Mouse (Mus musculus) intestine, embryonic 16.5 days (tissue): Measurements from ENCODE around the gene Sipa1l1. TPM values are rescaled to one million over a fixed set of nuclear protein-coding genes. Genes with fewer than 3 reads are reported as not detected.

Experiments
- ATAC-seq: fragments of 200-750 bp; cut with Nextera tagmentation; 2 replicates; pipeline ENCODE4 v1.8.0; 2017; ENCODE audit warnings: moderate TSS enrichment, moderate library complexity
- H3K27ac ChIP-seq: fragments of 300-500 bp; sonication (generic); 2 replicates; pipeline ENCODE4 v1.5.1; 2014; ENCODE audit warnings: mild to moderate bottlenecking, low read length
- H3K27me3 ChIP-seq: fragments of 300-500 bp; sonication (generic); replicated peaks from 2 replicates; pipeline ENCODE4 v1.6.1; 2014; ENCODE audit warnings: low read length, control low read depth, mixed read lengths; ENCODE audit not compliant: control insufficient read depth, insufficient read depth
- H3K36me3 ChIP-seq: fragments of 300-500 bp; sonication (generic); 2 replicates; pipeline ENCODE4 v1.6.1; 2014; ENCODE audit warnings: low read length, control low read depth; ENCODE audit not compliant: control insufficient read depth, insufficient read depth
- H3K4me1 ChIP-seq: fragments of 300-500 bp; sonication (generic); 2 replicates; pipeline ENCODE4 v1.6.1; 2014; ENCODE audit warnings: low read length, control low read depth, mixed read lengths; ENCODE audit not compliant: control insufficient read depth, insufficient read depth
- H3K4me2 ChIP-seq: fragments of 300-500 bp; sonication (generic); 2 replicates; pipeline ENCODE4 v1.6.1; 2014; ENCODE audit warnings: low read depth, low read length, control low read depth
- H3K4me3 ChIP-seq: fragments of 300-500 bp; sonication (generic); 2 replicates; pipeline ENCODE4 v1.5.1; 2014; ENCODE audit warnings: mild to moderate bottlenecking, low read length
- H3K9ac ChIP-seq: fragments of 300-500 bp; sonication (generic); 2 replicates; pipeline ENCODE4 v1.6.1; 2014; ENCODE audit warnings: low read depth, low read length
- H3K9me3 ChIP-seq: fragments of 300-500 bp; sonication (generic); 2 replicates; pipeline ENCODE4 v1.6.1; 2016; ENCODE audit warnings: low read length, control low read depth; ENCODE audit not compliant: control insufficient read depth
- WGBS: fragments of 180-500 bp; shearing (Covaris S2); extraction: QIAGEN DNeasy Blood & Tissue Kit; methylation state at CpG from one replicate; pipeline ENCODE4 v1.1.7; 2014; 5-methylcytosine and 5-hydroxymethylcytosine counted together
- polyA plus RNA-seq: library from polyadenylated mRNA; unstranded; fragments of >200 nt; fragmentation: Nextera tagmentation; extraction: Ambion mirVana; gene quantifications from 2 replicates; pipeline ENCODE4 v1.2.1, GENCODE M21; 2015

Gene Sipa1l1
- polyA plus RNA-seq, 1 experiment from 2014 or later: 21.2 TPM

- Histone ChIP-seq H3K27ac (no peak overlapping the region), H3K4me1 (no peaks in the 10 kb centered on the region), H3K9me3 (no peaks in the 10 kb centered on the region), H3K36me3 (no peaks in the 10 kb centered on the region), H3K4me3 (no peak overlapping the region), H3K27me3 (no peaks in the 10 kb centered on the region), H3K9ac (no peak overlapping the region), H3K4me2 (no peak overlapping the region)
- 75% methylated on average over 8 of the region's 8 CpGs for WGBS
- ATAC-seq: no peak
Measured at GRCm38 (mm10) chr12:82148328-82148930, 20.7 kb upstream of the Sipa1l1 start.

- no peaks in the 10 kb centered on the region for H3K9me3 ChIP-seq
- 84% methylated on average over 2 of the region's 2 CpGs for WGBS
- no peaks in the 10 kb centered on the region for H3K36me3 ChIP-seq
- H3K27me3 ChIP-seq: no peaks in the 10 kb centered on the region
- ATAC-seq: no peak
- H3K9ac ChIP-seq: no peak overlapping the region
- no peak overlapping the region for H3K4me2 ChIP-seq
- H3K4me1 ChIP-seq: no peaks in the 10 kb centered on the region
- H3K27ac ChIP-seq: no peak overlapping the region
- H3K4me3 ChIP-seq: no peak overlapping the region
Measured at GRCm38 (mm10) chr12:82151019-82151418, 18.1 kb upstream of the Sipa1l1 start.

- no peak for ATAC-seq
- Histone ChIP-seq H3K4me1 (no peaks in the 10 kb centered on the region), H3K9ac (no peak overlapping the region), H3K36me3 (no peaks in the 10 kb centered on the region), H3K9me3 (no peaks in the 10 kb centered on the region), H3K4me3 (no peak overlapping the region), H3K27me3 (no peaks in the 10 kb centered on the region), H3K4me2 (no peak overlapping the region), H3K27ac (no peak overlapping the region)
- WGBS: 88% methylated on average over 4 of the region's 4 CpGs
Measured at GRCm38 (mm10) chr12:82154527-82154926, 14.6 kb upstream of the Sipa1l1 start.

DNA sequence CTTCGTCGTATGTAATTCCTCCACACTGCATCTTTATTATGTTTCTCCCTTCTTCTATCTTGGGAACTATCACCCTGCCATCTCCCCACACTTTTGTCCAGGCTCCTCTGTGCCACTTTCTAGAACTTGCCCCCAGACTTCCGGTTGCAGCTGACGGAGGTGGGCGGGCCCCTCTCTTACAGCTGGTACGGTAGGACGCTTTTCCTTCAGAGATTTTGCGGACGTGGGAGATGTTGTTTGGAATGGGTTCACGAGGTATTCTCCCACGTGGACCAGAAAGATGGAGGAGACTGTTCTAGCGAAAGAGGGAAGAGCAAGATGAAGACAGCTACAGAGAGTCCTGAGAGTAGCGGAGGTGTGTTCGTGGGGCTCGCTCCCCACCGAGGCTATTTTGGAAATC, 10.6 kb upstream of the Sipa1l1 start:
- no peaks in the 10 kb centered on the region for H3K27me3 ChIP-seq
- no peak overlapping the region for H3K4me2 ChIP-seq
- no peaks in the 10 kb centered on the region for H3K4me1 ChIP-seq
- H3K4me3 ChIP-seq: no peak overlapping the region
- H3K36me3 ChIP-seq: no peaks in the 10 kb centered on the region
- H3K27ac ChIP-seq: no peak overlapping the region
- H3K9ac ChIP-seq: no peak overlapping the region
- ATAC-seq: no peak
- H3K9me3 ChIP-seq: no peaks in the 10 kb centered on the region
- 95% methylated on average over 16 of the region's 16 CpGs for WGBS

DNA sequence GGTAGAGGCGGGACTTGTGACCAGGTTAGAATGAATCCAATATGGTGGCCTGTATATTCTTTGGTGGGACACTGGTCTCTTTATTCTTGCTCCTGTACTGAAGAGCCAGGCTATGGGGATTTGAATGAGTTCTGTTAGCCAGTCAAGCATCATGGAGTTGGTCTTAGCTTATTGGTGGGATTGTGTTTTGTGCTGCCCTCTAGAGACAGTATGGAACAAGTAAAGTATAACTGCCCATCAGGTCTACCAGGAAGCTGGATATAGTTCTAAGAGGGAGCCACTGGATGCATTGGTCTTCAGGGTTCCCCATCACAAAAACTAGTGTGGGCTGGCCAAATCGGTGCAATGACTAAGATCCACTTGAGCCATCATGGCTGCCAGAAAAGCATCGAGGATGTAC, 9.7 kb upstream of the Sipa1l1 start:
- Histone ChIP-seq H3K36me3 (no peaks in the 10 kb centered on the region), H3K4me3 (no peak overlapping the region), H3K4me1 (no peaks in the 10 kb centered on the region), H3K9ac (no peak overlapping the region), H3K9me3 (no peaks in the 10 kb centered on the region), H3K27me3 (no peaks in the 10 kb centered on the region), H3K4me2 (no peak overlapping the region), H3K27ac (no peak overlapping the region)
- no peak for ATAC-seq
- WGBS: 98% methylated on average over 3 of the region's 3 CpGs

DNA sequence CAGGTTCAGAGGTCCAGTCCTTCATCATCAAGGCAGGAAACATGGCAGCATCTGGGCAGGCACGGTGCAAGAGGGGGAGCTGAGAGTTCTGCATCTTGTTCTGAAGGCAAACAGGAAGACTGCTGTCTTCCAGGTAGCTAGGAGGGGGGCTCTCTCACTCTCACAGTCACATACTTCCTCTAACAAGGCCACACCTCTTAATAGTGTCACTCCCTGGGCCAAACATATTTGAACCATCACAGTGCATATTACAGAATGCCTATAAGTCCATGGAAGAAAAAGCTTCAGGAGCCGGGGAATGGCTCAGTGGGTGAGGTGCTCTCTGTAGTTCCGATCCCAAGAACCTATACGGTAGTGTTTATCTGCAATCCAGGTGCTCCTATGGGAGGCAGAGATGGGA, 3.5 kb upstream of the Sipa1l1 start:
- peaks cover 4% of the 10 kb centered on the region; the same call in 1 of the 2 replicates for H3K4me1 ChIP-seq
- H3K27ac ChIP-seq: no peak overlapping the region
- H3K4me2 ChIP-seq: no peak overlapping the region
- H3K27me3 ChIP-seq: no peaks in the 10 kb centered on the region
- no peak overlapping the region for H3K4me3 ChIP-seq
- no peaks in the 10 kb centered on the region for H3K9me3 ChIP-seq
- H3K36me3 ChIP-seq: no peaks in the 10 kb centered on the region
- no peak overlapping the region for H3K9ac ChIP-seq
- ATAC-seq: no peak
- 61% methylated on average over 4 of the region's 4 CpGs for WGBS

DNA sequence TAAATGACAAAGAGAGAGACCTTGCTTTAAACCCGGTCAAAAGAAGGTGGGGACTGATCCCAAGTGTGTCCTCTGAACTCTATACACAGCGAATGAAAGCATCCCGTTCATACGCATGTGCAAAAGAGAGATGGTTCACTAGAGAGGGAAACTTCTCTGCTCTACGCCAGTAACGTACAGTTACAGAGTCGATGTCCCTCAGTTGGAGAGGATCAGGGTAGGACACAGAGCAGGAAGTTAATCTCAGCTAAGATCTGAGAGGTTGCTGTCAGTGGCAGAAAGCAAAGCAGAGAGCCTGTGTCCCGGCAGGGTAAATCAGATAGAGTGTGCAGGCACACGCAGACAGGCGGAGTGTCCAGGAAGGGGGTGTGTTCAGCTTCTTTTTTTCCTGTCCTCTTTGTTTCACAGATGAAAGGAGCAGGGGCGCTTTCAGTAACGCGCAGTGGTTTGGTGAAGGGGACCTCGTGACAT, 3.0 kb upstream of the Sipa1l1 start:
- no peak overlapping the region for H3K27ac ChIP-seq
- no peaks in the 10 kb centered on the region for H3K36me3 ChIP-seq
- peak; percentile 23; the same call in 1 of the 2 replicates for ATAC-seq
- H3K27me3 ChIP-seq: no peaks in the 10 kb centered on the region
- WGBS: 32% methylated on average over 14 of the region's 14 CpGs
- H3K9me3 ChIP-seq: no peaks in the 10 kb centered on the region
- H3K4me1 ChIP-seq: peaks cover 6% of the 10 kb centered on the region; the same call in 1 of the 2 replicates
- H3K9ac ChIP-seq: no peak overlapping the region
- H3K4me2 ChIP-seq: peak overlapping the region; percentile 29
- no peak overlapping the region; the same call in 1 of the 2 replicates for H3K4me3 ChIP-seq

GRCm38 (mm10) chr12:82169571-82170431, 681 bp downstream of the Sipa1l1 start:
- peak overlapping the region; percentile 82 for H3K4me3 ChIP-seq
- under 1% methylated on average over 91 of the region's 109 CpGs for WGBS
- peak overlapping the region; percentile 94 for H3K27ac ChIP-seq
- peak overlapping the region; percentile 91 for H3K9ac ChIP-seq
- ATAC-seq: peak; percentile 73
- H3K4me2 ChIP-seq: peak overlapping the region; percentile 71
- no peaks in the 10 kb centered on the region for H3K27me3 ChIP-seq
- H3K9me3 ChIP-seq: no peaks in the 10 kb centered on the region
- H3K4me1 ChIP-seq: peaks cover 14% of the 10 kb centered on the region
- H3K36me3 ChIP-seq: no peaks in the 10 kb centered on the region

DNA sequence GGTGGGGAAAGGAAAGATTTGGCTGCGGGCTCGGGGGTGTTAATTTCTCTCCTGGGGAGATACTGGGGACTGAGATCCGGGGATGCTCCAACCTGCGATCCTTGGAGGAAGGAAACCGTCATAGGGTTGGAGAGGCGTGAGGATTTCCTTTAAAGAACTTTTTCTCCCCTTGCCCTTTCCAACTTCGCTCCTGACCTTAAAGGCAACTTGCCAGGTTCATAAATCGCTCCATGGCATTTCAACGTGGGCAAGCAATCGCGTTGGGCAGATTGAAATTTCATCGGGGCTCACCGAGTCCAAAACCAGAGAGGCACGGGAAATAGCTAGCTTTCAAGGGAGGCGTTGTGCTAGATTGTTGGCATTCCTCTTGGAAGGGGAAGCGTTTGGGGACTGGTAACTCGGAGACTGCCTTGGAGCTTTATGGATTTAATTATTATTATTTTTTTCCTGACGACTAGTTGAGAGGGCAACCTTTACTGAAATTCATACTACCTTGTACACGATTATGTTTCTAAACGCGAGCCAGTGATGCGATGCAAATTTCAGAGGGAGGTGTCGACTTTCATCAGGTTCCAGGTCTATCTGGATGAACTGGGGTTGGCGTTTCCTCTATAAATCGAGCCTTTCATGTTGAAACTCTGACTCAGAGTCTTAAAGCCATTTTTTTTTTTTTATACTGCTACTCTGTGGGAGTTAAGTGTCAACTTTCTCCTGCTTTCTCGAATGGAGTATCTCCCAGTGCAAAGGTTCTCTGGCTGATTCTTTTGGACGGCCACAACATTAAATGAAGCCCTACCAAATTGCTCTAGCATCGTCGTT, 1.6 kb downstream of the Sipa1l1 start:
- under 1% methylated on average over 29 of the region's 29 CpGs for WGBS
- Histone ChIP-seq H3K9ac (peak overlapping the region; percentile 91), H3K36me3 (no peaks in the 10 kb centered on the region), H3K9me3 (no peaks in the 10 kb centered on the region), H3K4me3 (peak overlapping the region; percentile 82), H3K4me1 (peaks cover 14% of the 10 kb centered on the region), H3K4me2 (peak overlapping the region; percentile 71), H3K27ac (peak overlapping the region; percentile 94), H3K27me3 (no peaks in the 10 kb centered on the region)
- no peak for ATAC-seq
